Mouse (Mus musculus): ENCODE measurements around the gene Ltb4r1.

Gene Ltb4r1

GRCm38 (mm10) chr14:55783958-55784235 is 18.1 kb downstream of the Ltb4r1 start, which contains the start of gene Adcy4:
Adcy4 (minus strand) TSS chr14:55784095.
- in situ Hi-C loops (cut with MboI, MseI) = no loop called here

GRCm38 (mm10) chr14:55785195-55785594 is 19.4 kb downstream of the Ltb4r1 start:
- in situ Hi-C loops (cut with MboI, MseI) = no loop called here

GRCm38 (mm10) chr14:55787731-55788130 is 22.0 kb downstream of the Ltb4r1 start:
- in situ Hi-C loops (cut with MboI, MseI) = no loop called here

GRCm38 (mm10) chr14:55788256-55789050 is 22.7 kb downstream of the Ltb4r1 start, which contains the start of gene Ripk3:
Ripk3 (minus strand) TSS chr14:55788865.
- in situ Hi-C loops (cut with MboI, MseI) = no loop called here

- in situ Hi-C loops (cut with MboI, MseI) = no loop called here
Measured at GRCm38 (mm10) chr14:55793461-55793860, 27.7 kb downstream of the Ltb4r1 start.

- in situ Hi-C loops (cut with MboI, MseI) = no loop called here
Measured at GRCm38 (mm10) chr14:55793946-55794345, 28.2 kb downstream of the Ltb4r1 start.

- in situ Hi-C loops (cut with MboI, MseI) = no loop called here
Measured at GRCm38 (mm10) chr14:55795380-55796163, 29.8 kb downstream of the Ltb4r1 start.

- in situ Hi-C loops (cut with MboI, MseI) = no loop called here
Measured at GRCm38 (mm10) chr14:55814885-55815284, 49.1 kb downstream of the Ltb4r1 start.

GRCm38 (mm10) chr14:55815310-55815751 is 49.6 kb downstream of the Ltb4r1 start:
- in situ Hi-C loops (cut with MboI, MseI) = no loop called here
